Mouse (Mus musculus): ENCODE data around the gene Serp2. TPM values are rescaled to one million over a fixed set of nuclear protein-coding genes. Genes with fewer than 3 reads are reported as not detected.
A peak's percentile ranks its signal among the peaks of the same experiment; 100 is the strongest.

The Serp2 gene
- total RNA-seq (2021) (under 1 TPM; 0.60 to 0.64 TPM), polyA plus RNA-seq (2012; rRNA removed) (0.96 and 1.7 TPM in 2 replicates)
- long read RNA-seq, result 0 reads

DNA sequence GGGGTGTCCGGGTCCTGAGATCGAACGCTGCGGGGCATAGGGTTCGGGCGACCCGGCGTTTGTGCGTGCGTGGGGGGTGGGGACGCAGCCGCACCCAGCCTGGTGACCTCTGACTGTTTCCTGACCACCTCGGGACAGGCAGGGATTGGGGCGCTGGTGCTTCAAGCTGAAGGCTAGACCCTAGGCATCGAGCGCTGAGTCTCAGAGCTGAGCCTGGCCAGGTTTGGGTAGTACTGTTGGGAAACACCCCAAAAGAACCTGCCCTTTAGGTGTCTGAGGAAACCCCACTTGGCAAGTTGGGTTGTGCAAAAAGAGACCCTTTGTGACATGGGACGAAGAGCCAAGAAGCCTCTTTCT is at the start of gene Serp2:
TSS of gene Serp2 (minus strand) at position 38 of the 357 bp plus-strand sequence.
- TF ChIP-seq EP300 (IDR thresholded peaks at IDR 0.05; ENCODE audit: insufficient read depth, low read depth, low read length) (no peak), POLR2A (IDR thresholded peaks at IDR 0.05; ENCODE audit: insufficient read depth, low read depth, low read length) (no peak), CTCF (IDR thresholded peaks at IDR 0.05) (no peak)
- DNase-seq, result no peak
- no peaks in the 10 kb centered on the region for H3K36me3 ChIP-seq (ENCODE audit: control insufficient read depth, insufficient read depth, low read length)
- 18% methylated on average over 17 of the region's 17 CpGs for WGBS
- no peaks in the 10 kb centered on the region for H3K79me2 ChIP-seq (replicated peaks; ENCODE audit: control insufficient read depth, insufficient read depth, low read length)
- H3K4me1 ChIP-seq (ENCODE audit: control insufficient read depth, insufficient read depth, low read length), result no peaks in the 10 kb centered on the region; the same call in 1 of the 2 replicates
- intact Hi-C loops (cut with DNase I), result loop anchor here (5.0 kb wide), 2 partner anchors 50 to 170 kb away; no protein-coding TSS in a partner anchor
- no peaks in the 10 kb centered on the region for H3K27me3 ChIP-seq (ENCODE audit: control insufficient read depth, insufficient read depth, low read length)
- peak within 1 kb of the TSS; percentile 63 for H3K4me3 ChIP-seq
- H3K9ac ChIP-seq (ENCODE audit: low read depth, low read length), result peak within 1 kb of the TSS; percentile 67
- peak within 1 kb of the TSS; percentile 67 for H3K27ac ChIP-seq

DNA sequence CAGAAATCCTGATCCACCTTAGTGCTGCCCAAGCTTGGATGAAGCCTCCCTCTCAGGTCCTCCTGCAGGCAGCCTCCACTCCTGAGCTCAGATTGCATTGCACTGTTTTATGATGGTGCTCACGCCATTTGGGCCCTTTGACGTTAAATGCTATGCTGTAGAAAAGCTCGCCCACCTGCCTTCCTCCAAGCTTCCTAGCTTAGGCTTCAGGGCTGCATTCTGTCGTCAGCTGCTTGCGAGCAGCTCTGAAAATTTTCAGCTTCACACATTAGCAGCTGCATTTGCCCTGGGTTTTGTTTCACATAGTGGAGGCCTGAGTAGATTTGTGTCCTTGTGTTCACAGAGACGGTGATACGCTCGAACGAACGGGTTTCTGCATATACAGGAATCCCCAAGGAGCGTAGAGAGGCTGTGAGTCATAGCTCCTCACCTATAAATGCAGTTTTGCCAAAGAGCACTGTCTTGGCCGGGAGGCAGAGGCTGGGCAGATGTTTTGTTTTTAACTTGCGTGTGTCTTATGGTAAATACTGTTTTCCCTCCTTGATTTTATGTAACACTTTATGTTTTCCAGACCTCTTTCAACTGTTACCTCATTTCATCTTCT is 49.3 kb upstream of the Serp2 start:
- Histone ChIP-seq H3K9ac (ENCODE audit: low read depth, low read length) (no peak overlapping the region), H3K36me3 (ENCODE audit: control insufficient read depth, insufficient read depth, low read length) (no peaks in the 10 kb centered on the region), H3K27me3 (ENCODE audit: control insufficient read depth, insufficient read depth, low read length) (no peaks in the 10 kb centered on the region), H3K4me3 (no peak overlapping the region), H3K79me2 (replicated peaks; ENCODE audit: control insufficient read depth, insufficient read depth, low read length) (no peaks in the 10 kb centered on the region), H3K27ac (no peak overlapping the region), H3K4me1 (ENCODE audit: control insufficient read depth, insufficient read depth, low read length) (peaks cover under 1% of the 10 kb centered on the region)
- TF ChIP-seq POLR2A (IDR thresholded peaks at IDR 0.05; ENCODE audit: insufficient read depth, low read depth, low read length) (no peak), EP300 (IDR thresholded peaks at IDR 0.05; ENCODE audit: insufficient read depth, low read depth, low read length) (no peak), CTCF (IDR thresholded peaks at IDR 0.05) (no peak)
- intact Hi-C loops (cut with DNase I), result loop anchor here (10.0 kb wide), 1 partner anchor 399 kb away; no protein-coding TSS in a partner anchor
- WGBS, result 91% methylated on average over 13 of the region's 13 CpGs
- DNase-seq, result no peak

DNA sequence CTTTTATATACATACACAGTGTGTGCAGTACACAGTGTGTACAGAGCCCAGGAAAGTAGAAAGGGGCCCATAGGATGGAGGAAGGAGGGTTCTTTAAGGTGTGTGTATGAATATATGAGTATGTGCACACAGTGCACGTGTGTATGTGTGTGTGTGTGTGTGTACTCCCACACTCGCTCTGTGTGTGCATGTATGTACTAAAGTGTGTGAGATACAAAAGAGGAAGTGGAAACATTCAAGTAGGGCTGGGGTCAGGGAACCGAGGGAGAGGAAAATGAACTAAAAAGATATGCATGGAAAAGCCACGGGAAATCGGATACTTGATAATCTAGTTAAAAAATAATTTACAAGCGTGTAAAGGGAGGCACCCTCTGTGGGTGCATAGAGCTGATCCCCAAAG is 47.3 kb upstream of the Serp2 start:
- H3K9ac ChIP-seq (ENCODE audit: low read depth, low read length), result no peak overlapping the region
- peaks cover 4% of the 10 kb centered on the region for H3K4me1 ChIP-seq (ENCODE audit: control insufficient read depth, insufficient read depth, low read length)
- H3K27ac ChIP-seq, result no peak overlapping the region
- WGBS, result 74% methylated on average over 6 of the region's 6 CpGs
- no peaks in the 10 kb centered on the region; the same call in 1 of the 2 replicates for H3K36me3 ChIP-seq (ENCODE audit: control insufficient read depth, insufficient read depth, low read length)
- H3K79me2 ChIP-seq (replicated peaks; ENCODE audit: control insufficient read depth, insufficient read depth, low read length), result no peaks in the 10 kb centered on the region
- no peaks in the 10 kb centered on the region for H3K27me3 ChIP-seq (ENCODE audit: control insufficient read depth, insufficient read depth, low read length)
- intact Hi-C loops (cut with DNase I), result loop anchor here (10.0 kb wide), 1 partner anchor 401 kb away; no protein-coding TSS in a partner anchor
- no peak for DNase-seq
- no peak overlapping the region for H3K4me3 ChIP-seq
- TF ChIP-seq CTCF (IDR thresholded peaks at IDR 0.05) (no peak), EP300 (IDR thresholded peaks at IDR 0.05; ENCODE audit: insufficient read depth, low read depth, low read length) (no peak), POLR2A (IDR thresholded peaks at IDR 0.05; ENCODE audit: insufficient read depth, low read depth, low read length) (no peak)

DNA sequence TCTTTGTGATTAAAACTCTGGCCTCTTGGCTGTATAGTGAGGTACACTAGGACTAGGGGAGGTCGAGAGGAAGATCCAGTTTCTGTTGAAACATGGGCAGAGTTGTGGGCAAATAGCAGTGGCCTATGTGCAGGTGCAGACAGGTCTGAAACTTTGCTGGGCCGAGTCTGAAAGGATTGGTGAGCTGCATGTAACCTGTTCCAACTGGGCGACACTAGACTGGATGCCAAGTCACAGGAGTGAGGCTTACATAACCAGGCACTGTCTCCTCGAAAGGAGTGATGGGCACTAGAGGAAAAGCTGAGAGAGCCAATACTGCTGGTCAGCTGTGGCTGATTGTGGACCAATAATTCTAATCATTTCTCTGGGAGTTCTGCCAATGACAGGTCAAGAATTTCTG is 45.0 kb upstream of the Serp2 start:
- Histone ChIP-seq H3K4me1 (ENCODE audit: control insufficient read depth, insufficient read depth, low read length) (peaks cover 6% of the 10 kb centered on the region), H3K36me3 (ENCODE audit: control insufficient read depth, insufficient read depth, low read length) (no peaks in the 10 kb centered on the region; the same call in 1 of the 2 replicates), H3K27ac (no peak overlapping the region), H3K27me3 (ENCODE audit: control insufficient read depth, insufficient read depth, low read length) (no peaks in the 10 kb centered on the region), H3K4me3 (no peak overlapping the region), H3K9ac (ENCODE audit: low read depth, low read length) (no peak overlapping the region), H3K79me2 (replicated peaks; ENCODE audit: control insufficient read depth, insufficient read depth, low read length) (no peaks in the 10 kb centered on the region)
- DNase-seq, result no peak
- 90% methylated on average over 4 of the region's 4 CpGs for WGBS
- no peak for TF ChIP-seq CTCF (IDR thresholded peaks at IDR 0.05)
- intact Hi-C loops (cut with DNase I), result loop anchor here (10.0 kb wide), 1 partner anchor 403 kb away; no protein-coding TSS in a partner anchor

DNA sequence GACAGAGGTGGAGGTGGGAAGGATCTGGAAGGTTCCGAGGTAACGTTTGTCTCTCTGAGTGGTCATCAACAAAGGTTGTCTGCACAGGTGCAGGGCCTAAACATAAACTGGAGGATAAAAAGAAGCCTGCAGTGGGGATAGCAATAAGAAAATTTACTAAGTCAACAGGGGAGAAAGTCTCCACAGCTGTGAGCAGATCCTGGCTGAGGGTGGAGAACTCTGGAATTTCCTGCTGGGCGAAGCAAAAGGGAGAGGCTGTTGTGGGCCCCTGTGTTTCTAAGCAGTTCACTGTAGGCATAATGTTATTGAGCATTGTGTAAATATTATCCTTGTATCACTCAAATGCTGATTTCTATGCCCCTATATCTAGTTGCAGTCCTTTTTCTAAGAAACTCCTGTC is 43.7 kb upstream of the Serp2 start:
- DNase-seq, result no peak
- Histone ChIP-seq H3K4me1 (ENCODE audit: control insufficient read depth, insufficient read depth, low read length) (peaks cover 6% of the 10 kb centered on the region), H3K9ac (ENCODE audit: low read depth, low read length) (no peak overlapping the region), H3K4me3 (no peak overlapping the region), H3K27me3 (ENCODE audit: control insufficient read depth, insufficient read depth, low read length) (no peaks in the 10 kb centered on the region), H3K79me2 (replicated peaks; ENCODE audit: control insufficient read depth, insufficient read depth, low read length) (no peaks in the 10 kb centered on the region), H3K36me3 (ENCODE audit: control insufficient read depth, insufficient read depth, low read length) (no peaks in the 10 kb centered on the region; the same call in 1 of the 2 replicates), H3K27ac (peak overlapping the region; percentile 60)
- intact Hi-C loops (cut with DNase I), result loop anchor here (10.0 kb wide), 1 partner anchor 404 kb away; no protein-coding TSS in a partner anchor
- 68% methylated on average over 3 of the region's 3 CpGs for WGBS
- TF ChIP-seq CTCF (IDR thresholded peaks at IDR 0.05) (no peak), POLR2A (IDR thresholded peaks at IDR 0.05; ENCODE audit: insufficient read depth, low read depth, low read length) (no peak), EP300 (IDR thresholded peaks at IDR 0.05; ENCODE audit: insufficient read depth, low read depth, low read length) (no peak)

DNA sequence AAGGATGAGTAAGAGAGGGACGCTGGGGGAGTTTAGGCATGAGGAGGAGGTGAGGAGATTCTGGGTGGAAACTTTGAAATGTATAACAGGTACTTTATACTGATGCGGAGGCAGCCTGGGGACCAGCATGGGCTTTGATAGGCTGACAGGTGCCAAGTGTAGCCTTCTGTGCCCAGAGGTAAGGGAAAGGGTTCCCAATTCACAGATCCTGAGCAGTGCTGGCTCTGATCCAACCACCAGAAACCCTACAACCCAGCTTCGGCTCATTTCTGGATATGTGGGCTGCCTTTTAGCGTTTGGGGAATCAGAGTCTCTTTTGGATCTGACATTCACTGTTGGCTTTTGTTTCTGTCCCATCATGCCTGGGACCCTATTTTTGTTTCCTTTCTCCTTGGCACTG is 43.0 kb upstream of the Serp2 start:
- DNase-seq, result no peak
- Histone ChIP-seq H3K4me1 (ENCODE audit: control insufficient read depth, insufficient read depth, low read length) (peaks cover 6% of the 10 kb centered on the region), H3K27me3 (ENCODE audit: control insufficient read depth, insufficient read depth, low read length) (no peaks in the 10 kb centered on the region), H3K36me3 (ENCODE audit: control insufficient read depth, insufficient read depth, low read length) (no peaks in the 10 kb centered on the region; the same call in 1 of the 2 replicates), H3K79me2 (replicated peaks; ENCODE audit: control insufficient read depth, insufficient read depth, low read length) (no peaks in the 10 kb centered on the region), H3K27ac (peak overlapping the region; percentile 60; the same call in 1 of the 2 replicates), H3K4me3 (no peak overlapping the region), H3K9ac (ENCODE audit: low read depth, low read length) (no peak overlapping the region)
- intact Hi-C loops (cut with DNase I), result loop anchor here (10.0 kb wide), 1 partner anchor 405 kb away; no protein-coding TSS in a partner anchor
- TF ChIP-seq CTCF (IDR thresholded peaks at IDR 0.05), result no peak
- TF ChIP-seq EP300 (IDR thresholded peaks at IDR 0.05; ENCODE audit: insufficient read depth, low read depth, low read length), result no peak
- 57% methylated on average over 4 of the region's 4 CpGs for WGBS
